Mouse (Mus musculus): ENCODE measurements around the gene Cd177. TPM values are rescaled to one million over a fixed set of nuclear protein-coding genes. Genes with fewer than 3 reads are reported as not detected.

The Cd177 gene
- polyA plus RNA-seq (2017; shearing (Covaris generic)): not detected

DNA sequence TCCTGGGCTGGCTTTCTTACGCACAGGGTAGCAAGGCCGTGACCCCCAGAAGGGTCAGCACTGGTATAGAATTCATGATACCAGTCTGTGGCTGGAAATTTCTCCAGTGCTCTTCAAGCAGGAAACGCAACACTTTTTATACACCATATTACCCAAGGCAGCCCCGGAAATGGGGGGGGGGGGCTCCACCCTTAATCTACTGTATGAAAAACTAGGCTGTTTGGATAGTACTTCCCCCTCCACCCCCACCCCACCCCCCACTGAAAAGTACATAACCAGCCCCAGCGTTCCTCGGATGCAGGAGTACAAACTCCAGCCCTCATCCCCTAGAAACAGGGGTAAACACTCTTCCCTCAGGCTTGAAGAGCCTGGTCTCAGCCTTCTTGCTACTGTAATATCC is at the start of gene Cd177:
Gene Cd177 (minus strand): TSS at position 101 of the 400 bp plus-strand sequence.

DNA sequence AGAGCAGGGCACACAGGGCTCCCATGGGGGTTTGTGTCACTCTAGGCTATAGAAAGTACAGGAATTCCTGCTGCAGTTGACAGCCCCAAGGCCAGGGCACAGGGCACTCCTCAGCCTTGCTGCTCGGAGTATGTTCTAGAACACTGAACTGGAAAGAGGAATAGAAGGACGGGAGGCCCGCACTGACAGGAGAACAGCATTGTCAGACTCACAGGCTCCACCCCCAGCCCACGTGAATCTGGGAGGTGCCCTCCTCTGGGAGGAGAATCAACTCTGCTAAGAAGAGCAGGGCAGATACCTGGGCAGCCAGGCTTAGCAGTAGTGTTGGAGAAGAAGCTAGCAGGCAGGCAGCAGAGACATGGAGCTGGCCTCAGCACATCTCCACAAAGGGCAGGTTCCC is 16.8 kb upstream of the Cd177 start, which contains the start of gene Ceacam10:
Gene Ceacam10 (plus strand): TSS at position 289 of the 400 bp plus-strand sequence.

DNA sequence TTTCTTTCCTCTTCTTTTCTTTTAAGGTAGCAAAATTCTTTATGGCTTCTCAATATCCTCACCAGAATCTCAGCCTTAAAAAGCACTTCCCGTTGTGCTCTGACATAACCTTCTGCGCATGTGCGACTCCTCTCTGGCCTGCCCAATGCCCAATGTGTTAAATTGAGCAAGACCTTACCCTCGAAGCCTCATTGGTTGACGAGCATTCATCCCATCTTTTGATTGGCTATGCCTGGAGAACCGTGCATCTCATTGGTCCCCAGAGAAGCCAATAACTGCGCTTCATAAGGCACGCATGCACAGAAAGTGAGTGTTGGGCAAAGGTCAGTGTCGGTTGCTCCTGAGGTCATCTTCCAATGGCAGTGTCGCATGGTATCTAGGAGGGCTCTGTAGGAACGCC is 33.3 kb downstream of the Cd177 start, which contains the start of gene Gm4763:
Gene Gm4763 (minus strand): TSS at position 101 of the 400 bp plus-strand sequence.

DNA sequence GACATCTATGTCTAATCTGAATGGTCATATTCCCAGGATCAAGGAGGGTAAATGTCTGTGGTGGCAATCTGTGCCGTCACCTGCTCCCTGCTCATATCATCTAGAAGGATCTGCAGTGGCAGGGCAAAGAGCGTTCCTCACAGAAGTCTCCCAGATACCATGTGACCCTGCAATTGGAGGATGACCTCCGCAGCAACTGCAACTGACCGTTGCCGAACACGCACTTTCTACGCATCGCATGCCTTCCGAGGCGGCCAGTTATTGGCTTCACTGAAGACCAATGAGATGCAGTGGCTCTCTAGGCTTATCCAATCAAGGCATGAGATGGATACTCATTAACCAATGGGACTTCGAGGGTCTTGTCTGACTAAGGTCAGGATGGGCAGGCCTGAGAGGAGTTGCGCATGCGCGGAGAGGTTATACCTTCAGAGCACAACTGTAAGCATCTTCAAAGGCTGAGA is 51.2 kb downstream of the Cd177 start, which contains the start of gene BC049730:
Gene BC049730 (plus strand): TSS at position 411 of the 461 bp plus-strand sequence.

Other genes with a start within 250 kb of the Cd177 start
- not detected for gene AC161166.1, start 247.9 kb downstream of the Cd177 start, polyA plus RNA-seq (2017; shearing (Covaris generic))
- 2.7 TPM for gene Irgq, start 229.6 kb downstream of the Cd177 start, polyA plus RNA-seq (2017; shearing (Covaris generic))
- not detected for gene Pinlyp, start 214.2 kb downstream of the Cd177 start, polyA plus RNA-seq (2017; shearing (Covaris generic))
- gene Xrcc1, start 214.0 kb downstream of the Cd177 start, polyA plus RNA-seq (2017; shearing (Covaris generic)): 47.0 TPM
- 13.6 TPM for gene Ethe1, start 172.8 kb downstream of the Cd177 start, polyA plus RNA-seq (2017; shearing (Covaris generic))
- gene Zfp575, start 172.7 kb downstream of the Cd177 start, polyA plus RNA-seq (2017; shearing (Covaris generic)): not detected
- gene Phldb3, start 149.5 kb downstream of the Cd177 start, polyA plus RNA-seq (2017; shearing (Covaris generic)): not detected
- gene Lypd3, start 123.8 kb downstream of the Cd177 start, polyA plus RNA-seq (2017; shearing (Covaris generic)): not detected
- not detected for gene Tex101, start 83.6 kb downstream of the Cd177 start, polyA plus RNA-seq (2017; shearing (Covaris generic))
- not detected for gene BC049730, start 51.1 kb downstream of the Cd177 start, polyA plus RNA-seq (2017; shearing (Covaris generic))
- not detected for gene Gm4763, start 33.4 kb downstream of the Cd177 start, polyA plus RNA-seq (2017; shearing (Covaris generic))
- gene Ceacam10, start 16.9 kb upstream of the Cd177 start, polyA plus RNA-seq (2017; shearing (Covaris generic)): not detected
- gene Gm9844, start 101.9 kb upstream of the Cd177 start, polyA plus RNA-seq (2017; shearing (Covaris generic)): 29.3 TPM
- not detected for gene Lypd4, start 109.6 kb upstream of the Cd177 start, polyA plus RNA-seq (2017; shearing (Covaris generic))
- not detected for gene Dmrtc2, start 109.7 kb upstream of the Cd177 start, polyA plus RNA-seq (2017; shearing (Covaris generic))
- gene Rps19, start 124.1 kb upstream of the Cd177 start, polyA plus RNA-seq (2017; shearing (Covaris generic)): 5,321 TPM
- gene Cd79a, start 137.1 kb upstream of the Cd177 start, polyA plus RNA-seq (2017; shearing (Covaris generic)): 0.35 TPM
- 1,020 TPM for gene Arhgef1, start 142.6 kb upstream of the Cd177 start, polyA plus RNA-seq (2017; shearing (Covaris generic))
- not detected for gene Gm4881, start 184.2 kb upstream of the Cd177 start, polyA plus RNA-seq (2017; shearing (Covaris generic))
- gene Rabac1, start 212.4 kb upstream of the Cd177 start, polyA plus RNA-seq (2017; shearing (Covaris generic)): 852 TPM
- gene Atp1a3, start 245.6 kb upstream of the Cd177 start, polyA plus RNA-seq (2017; shearing (Covaris generic)): 5.0 TPM